Mouse (Mus musculus) ovary, postnatal 36 days (tissue): Measurements from ENCODE around the gene Cd34.
A peak's percentile ranks its signal among the peaks of the same experiment; 100 is the strongest.

Experiments used
- DNase-seq: peaks from one replicate; pipeline ENCODE4 v3.0.0; 2022; ENCODE audit warnings: low spot score, mixed read lengths

The Cd34 gene

GRCm38 (mm10) chr1:194971980-194972379 is 33.4 kb downstream of the Cd34 start:
- DNase-seq = no peak

GRCm38 (mm10) chr1:194976164-194976516 is 37.5 kb downstream of the Cd34 start:
- DNase-seq = peak; percentile 94

GRCm38 (mm10) chr1:194976517-194977370 is 38.1 kb downstream of the Cd34 start:
- DNase-seq = peak; percentile 83

DNA sequence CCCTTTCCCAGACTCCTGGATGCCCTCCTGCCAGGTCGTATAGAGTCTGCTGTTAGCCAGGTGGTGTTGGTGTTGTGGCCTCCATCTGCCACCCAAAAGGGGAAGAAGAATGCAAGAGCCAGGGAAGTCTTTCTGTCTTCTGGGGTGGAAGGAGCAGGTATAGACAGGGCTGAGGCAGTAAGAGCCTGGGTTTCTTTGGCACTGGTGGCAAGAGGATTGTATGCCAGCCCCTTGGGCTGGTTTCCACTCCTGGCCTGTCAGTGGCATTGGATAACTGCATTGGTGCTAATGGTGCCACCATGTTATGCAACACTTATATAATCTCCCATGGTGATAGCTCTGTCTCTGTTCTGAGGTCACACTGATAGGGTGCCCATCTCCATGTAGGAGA is 38.7 kb downstream of the Cd34 start:
- no peak for DNase-seq

DNA sequence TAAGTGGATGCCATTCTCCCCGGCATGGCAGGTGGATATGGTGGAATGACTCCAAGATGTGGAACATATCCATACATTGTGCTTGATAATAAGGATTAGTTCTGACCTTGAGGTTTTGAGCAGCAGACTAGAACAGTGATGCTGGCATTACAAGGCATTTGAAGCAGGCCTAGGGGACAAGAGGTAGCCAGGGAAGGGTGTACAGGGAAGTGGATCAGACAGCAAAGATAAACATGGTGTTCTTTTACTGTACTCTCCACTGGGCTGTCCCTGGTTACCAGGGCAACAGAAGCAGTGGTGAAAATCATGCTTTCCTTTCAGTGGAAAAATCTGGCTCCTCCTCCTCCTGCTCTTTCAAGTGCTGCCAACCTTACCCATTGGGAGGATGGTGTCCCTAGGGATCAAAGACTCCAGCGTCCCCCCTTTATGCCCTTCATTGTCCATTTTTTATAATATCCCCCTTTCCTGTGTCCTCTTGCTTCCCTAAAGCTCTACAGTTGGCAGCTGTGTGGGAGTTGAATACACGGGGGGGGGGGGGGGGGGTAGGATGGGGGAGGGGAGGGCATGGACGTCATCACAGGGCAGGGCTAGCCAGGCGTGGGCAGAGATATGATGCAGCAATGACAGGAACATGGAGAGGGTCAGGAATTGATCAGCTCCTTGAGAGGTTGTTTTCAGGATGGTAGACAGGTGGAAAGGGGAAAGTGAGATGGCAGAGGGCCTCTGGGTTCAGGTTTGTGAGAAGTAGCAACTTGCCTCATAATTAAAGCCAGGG is 39.5 kb downstream of the Cd34 start:
- DNase-seq = no peak

GRCm38 (mm10) chr1:194980826-194981435 is 42.3 kb downstream of the Cd34 start:
- DNase-seq = no peak

- DNase-seq = no peak
Measured at GRCm38 (mm10) chr1:194982931-194983690, 44.5 kb downstream of the Cd34 start.

DNA sequence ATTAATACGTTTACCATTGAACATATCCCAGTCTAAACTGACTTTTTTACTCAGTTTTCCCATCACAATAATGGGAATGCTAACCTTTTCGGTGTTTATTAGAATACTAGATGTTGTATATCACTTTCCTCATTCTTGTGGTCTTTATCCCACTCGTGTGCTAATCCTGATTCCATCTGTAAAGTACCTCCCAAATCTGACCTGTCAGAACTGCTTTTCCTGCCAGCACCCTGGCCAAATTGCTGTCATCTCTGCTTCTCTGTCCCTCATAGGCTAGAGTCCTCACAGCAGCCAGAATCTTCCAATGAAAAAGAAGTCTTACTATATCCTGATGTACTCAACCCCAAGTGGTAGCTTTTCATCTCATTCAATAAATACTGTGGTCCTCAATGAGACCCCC is 46.3 kb downstream of the Cd34 start:
- no peak for DNase-seq

- no peak for DNase-seq
Measured at GRCm38 (mm10) chr1:194985442-194986210, 47.0 kb downstream of the Cd34 start.

- DNase-seq = no peak
Measured at GRCm38 (mm10) chr1:194989024-194989423, 50.4 kb downstream of the Cd34 start.

DNA sequence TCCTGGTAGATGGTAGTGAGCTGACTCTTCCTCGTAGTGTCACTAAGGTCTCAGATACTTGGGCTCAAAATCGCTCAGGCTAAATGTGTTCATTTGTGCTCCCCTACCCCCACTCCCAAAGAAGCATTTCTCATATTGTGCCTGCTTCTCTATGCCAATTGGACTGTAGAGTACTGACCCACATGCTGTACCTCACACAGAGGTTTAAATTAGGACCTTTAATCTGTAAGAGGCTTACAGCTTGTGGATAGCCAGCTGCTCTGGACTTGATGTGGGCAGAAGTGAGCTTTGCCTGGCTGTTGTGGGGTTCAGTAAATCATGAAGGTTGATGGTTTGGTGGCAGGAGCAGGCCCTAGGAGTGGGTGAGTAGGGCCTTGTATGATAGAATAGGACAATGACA is 52.4 kb downstream of the Cd34 start:
- no peak for DNase-seq

- no peak for DNase-seq
Measured at GRCm38 (mm10) chr1:194991654-194992053, 53.0 kb downstream of the Cd34 start.

DNA sequence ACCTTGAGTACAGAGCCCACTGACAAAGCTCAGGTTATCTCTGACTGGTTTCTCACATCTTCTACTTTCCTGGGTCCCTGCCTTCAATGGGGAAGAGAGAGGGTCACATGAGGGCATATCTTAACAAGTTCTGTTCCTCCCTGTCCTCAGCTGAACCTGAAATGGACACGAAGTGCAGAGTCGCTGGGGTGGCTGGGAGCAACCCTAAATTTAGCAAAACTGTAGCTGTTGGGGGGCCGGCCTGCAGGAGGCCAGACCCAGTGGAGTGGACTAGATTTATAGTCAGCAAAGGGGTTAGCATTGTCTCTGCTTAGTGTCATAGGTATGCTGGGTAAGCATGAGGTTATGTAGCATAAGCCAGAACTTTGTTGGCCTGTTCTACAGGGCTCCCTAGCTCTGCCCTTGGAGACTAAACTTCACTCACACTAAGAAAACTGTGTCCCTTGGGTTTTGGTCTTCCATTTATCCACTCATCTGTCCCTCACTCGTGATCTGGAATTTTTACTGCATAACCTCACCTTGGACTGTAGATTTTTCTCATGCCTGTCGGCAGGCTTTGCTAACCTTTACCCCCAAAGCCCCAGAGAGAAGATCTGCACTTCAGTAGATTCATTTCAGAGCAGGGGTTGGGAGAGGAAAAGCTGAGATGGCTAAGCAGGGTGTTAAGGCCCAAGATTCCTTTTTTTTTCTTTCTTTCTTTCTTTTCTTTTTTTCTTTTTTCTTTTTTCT is 54.1 kb downstream of the Cd34 start:
- no peak for DNase-seq

- DNase-seq = no peak
Measured at GRCm38 (mm10) chr1:194993409-194993988, 54.9 kb downstream of the Cd34 start.

- no peak for DNase-seq
Measured at GRCm38 (mm10) chr1:194994262-194994661, 55.6 kb downstream of the Cd34 start.

- DNase-seq = no peak
Measured at GRCm38 (mm10) chr1:194995196-194995595, 56.6 kb downstream of the Cd34 start.

DNA sequence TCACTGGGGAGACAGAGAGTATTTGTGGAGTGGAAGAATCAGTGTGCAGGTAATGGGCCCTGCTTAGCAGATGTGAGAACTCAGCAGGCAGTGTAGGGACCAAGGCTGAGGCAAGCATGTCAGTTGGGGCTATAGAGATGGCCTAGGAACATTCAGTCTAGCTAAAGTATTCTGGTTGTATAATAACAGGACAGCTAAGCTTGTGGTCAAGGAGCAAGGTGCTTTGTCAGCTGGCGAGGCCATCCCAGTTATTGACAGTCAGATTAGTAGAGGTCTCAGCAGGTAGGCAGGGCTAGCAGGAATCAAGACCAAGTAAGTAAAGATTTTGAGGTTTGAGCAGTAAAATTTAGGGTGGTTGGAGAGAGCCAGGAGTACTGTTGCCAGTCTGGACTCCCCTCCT is 59.8 kb downstream of the Cd34 start:
- DNase-seq = no peak

DNA sequence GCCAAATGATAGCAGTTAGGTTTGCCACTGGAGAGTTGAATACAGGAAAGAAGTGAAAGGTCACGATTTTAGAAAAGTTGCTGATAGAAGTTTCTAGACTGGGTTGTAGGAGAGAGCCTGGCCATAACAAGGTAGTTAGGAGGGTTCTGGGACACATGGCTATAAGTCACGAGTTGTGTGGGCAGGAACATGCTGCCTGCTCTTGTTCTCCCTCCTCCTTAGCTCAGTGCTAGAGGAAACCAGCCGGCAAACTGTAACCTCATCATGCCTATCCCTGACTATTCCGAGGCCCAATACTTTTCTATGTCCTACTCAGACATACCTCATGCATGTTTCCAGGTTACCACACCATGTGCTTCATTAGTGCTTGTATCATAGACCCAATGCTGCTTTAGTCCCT is 64.7 kb downstream of the Cd34 start:
- DNase-seq = no peak

- no peak for DNase-seq
Measured at GRCm38 (mm10) chr1:195004194-195004593, 65.6 kb downstream of the Cd34 start.

DNA sequence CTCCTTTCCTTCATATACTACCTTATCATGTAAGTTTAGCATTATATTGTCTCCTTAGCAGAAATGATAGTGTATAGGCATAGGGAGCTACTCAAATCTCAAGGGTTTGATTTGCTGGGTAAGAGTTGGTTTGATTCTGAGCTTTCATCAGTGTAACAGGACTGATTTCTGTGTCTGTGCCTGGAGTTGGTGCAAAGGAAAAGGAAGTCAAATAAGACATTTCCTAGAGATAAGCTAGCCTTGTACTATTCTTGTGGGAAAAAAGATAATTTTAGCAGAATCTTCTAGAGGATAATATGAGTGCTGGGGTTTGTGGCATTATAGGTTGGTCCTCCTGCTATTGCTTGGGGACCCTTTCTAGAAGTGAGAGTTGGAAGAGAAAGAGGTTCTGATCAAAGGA is 67.6 kb downstream of the Cd34 start:
- no peak for DNase-seq
